In the genomic region with DNA sequence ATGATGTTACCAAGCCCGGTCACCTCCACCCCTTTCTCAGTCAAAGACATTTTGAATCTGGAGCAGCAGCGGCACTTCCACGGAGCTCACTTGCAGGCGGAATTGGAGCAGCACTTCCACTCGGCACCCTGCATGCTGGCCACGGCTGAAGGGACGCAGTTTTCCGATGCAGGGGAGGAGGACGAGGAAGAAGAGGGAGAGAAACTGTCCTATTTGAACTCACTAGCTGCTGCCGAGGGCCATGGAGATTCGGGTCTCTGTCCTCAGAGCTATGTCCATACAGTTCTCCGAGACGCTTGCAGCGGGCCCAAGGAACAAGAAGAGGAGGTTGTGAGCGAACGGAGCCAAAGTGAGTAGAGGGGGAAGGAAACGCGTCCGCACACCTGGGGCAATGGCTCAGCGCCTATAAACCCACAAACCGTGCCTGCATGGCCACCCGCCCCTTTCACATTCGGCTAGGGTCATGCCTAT, we compare ENCODE assay signal across 7 mouse cellular contexts. TPM values are rescaled to one million over a fixed set of nuclear protein-coding genes. Genes with fewer than 3 reads are reported as not detected.
A peak's percentile ranks its signal among the peaks of the same experiment; 100 is the strongest.
DNase-seq lines count a peak whose midpoint lies in the region; ATAC-seq and TF ChIP-seq lines count a peak whose summit lies in the region.

No protein-coding gene starts in this region.

- H3K36me3 ChIP-seq in E14TG2a.4 (ENCODE audit: insufficient read depth, low read length): no peaks in the 10 kb centered on the region
- no peaks in the 10 kb centered on the region for H3K36me3 ChIP-seq in heart, embryonic 13.5 days
- no peaks in the 10 kb centered on the region for H3K36me3 ChIP-seq in liver, embryonic 13.5 days

- peaks cover 96% of the 10 kb centered on the region for H3K27me3 ChIP-seq in E14TG2a.4 (ENCODE audit: insufficient read depth, low read length)
- peaks cover 99% of the 10 kb centered on the region for H3K27me3 ChIP-seq in heart, embryonic 13.5 days (replicated peaks)
- peaks cover 99% of the 10 kb centered on the region for H3K27me3 ChIP-seq in liver, embryonic 13.5 days

- peak; percentile 49 to 52 for DNase-seq in B cell, adult 2 months
- DNase-seq in liver, embryonic 13.5 days: no peak
- DNase-seq in embryo, embryonic 10 days (ENCODE audit: low spot score): no peak
- no peak for DNase-seq in yolk sac, embryonic 10.5 days (ENCODE audit: low spot score)
- no peak for DNase-seq in layer of hippocampus, adult 2 months (ENCODE audit: low spot score in 2 of 2)

- H3K4me3 ChIP-seq in E14TG2a.4 (replicated peaks; ENCODE audit: low read length): peak overlapping the region; percentile 70
- H3K4me3 ChIP-seq in heart, embryonic 13.5 days: peak overlapping the region; percentile 27
- H3K4me3 ChIP-seq in liver, embryonic 13.5 days (replicated peaks): peak overlapping the region; percentile 19
- no peak overlapping the region for H3K4me3 ChIP-seq in layer of hippocampus, adult 2 months

- ATAC-seq in heart, embryonic 13.5 days (ENCODE audit: extremely low read depth, insufficient number of reproducible peaks, low FRiP score, low TSS enrichment): no peak
- ATAC-seq in liver, embryonic 13.5 days (ENCODE audit: low read depth): no peak

- H3K4me1 ChIP-seq in E14TG2a.4 (replicated peaks; ENCODE audit: low read depth, low read length): peaks cover 68% of the 10 kb centered on the region
- H3K4me1 ChIP-seq in heart, embryonic 13.5 days: peaks cover 40% of the 10 kb centered on the region
- peaks cover 25% of the 10 kb centered on the region for H3K4me1 ChIP-seq in liver, embryonic 13.5 days (replicated peaks)

- peak overlapping the region; percentile 47 for H3K4me2 ChIP-seq in heart, embryonic 13.5 days
- H3K4me2 ChIP-seq in liver, embryonic 13.5 days: peak overlapping the region; percentile 37; the same call in 1 of the 2 replicates

- no peak overlapping the region for H3K9ac ChIP-seq in heart, embryonic 13.5 days
- no peak overlapping the region for H3K9ac ChIP-seq in liver, embryonic 13.5 days

- H3K9me3 ChIP-seq in E14TG2a.4 (ENCODE audit: low read length): no peaks in the 10 kb centered on the region
- no peaks in the 10 kb centered on the region for H3K9me3 ChIP-seq in heart, embryonic 13.5 days
- no peaks in the 10 kb centered on the region for H3K9me3 ChIP-seq in liver, embryonic 13.5 days (replicated peaks)

- WGBS in heart, embryonic 13.5 days: under 1% methylated on average over 23 of the region's 23 CpGs
- 1% methylated on average over 23 of the region's 23 CpGs for WGBS in liver, embryonic 13.5 days (ENCODE audit: insufficient replicate concordance)

- no peak overlapping the region for H3K27ac ChIP-seq in heart, embryonic 13.5 days (replicated peaks)
- no peak overlapping the region for H3K27ac ChIP-seq in liver, embryonic 13.5 days
- no peak overlapping the region for H3K27ac ChIP-seq in layer of hippocampus, adult 2 months

- no peak for TF ChIP-seq CTCF in E14TG2a.4 (conservative IDR thresholded peaks at IDR 0.05; ENCODE audit: low read length)
- TF ChIP-seq CTCF in layer of hippocampus, adult 2 months (conservative IDR thresholded peaks at IDR 0.05): no peak

RNA-seq across cellular contexts. Expression of a gene that starts 0.4 kb away (rescaled TPM):
- 0.06 TPM in 1 of 2 replicates, not detected in the other for polyA plus RNA-seq in heart, embryonic 13.5 days (2015; fragmentation: Nextera tagmentation; extraction: Ambion mirVana)
- polyA plus RNA-seq in liver, embryonic 13.5 days (2015; fragmentation: Nextera tagmentation; extraction: Ambion mirVana): 0.21 and 0.23 TPM in 2 replicates
- not detected for total RNA-seq in layer of hippocampus, adult 2 months (2021)

Comparison
In these comparisons a context has a peak if more than half of its experiments do, and no peak if none do; other contexts are left out.
1. DNase-seq: peak in B cell, adult 2 months (2 of 2); none in liver, embryonic 13.5 days (single experiment), embryo, embryonic 10 days (single experiment), yolk sac, embryonic 10.5 days (single experiment) and layer of hippocampus, adult 2 months (0 of 2).